Mouse (Mus musculus) midbrain, embryonic 10.5 days (tissue): ENCODE measurements at regions not wholly inside any gene's neighbourhood (a gene's known extent, or its start where the extent isn't known, plus 50 kb on each side); places are given as distances from the start of the nearest gene placed in this dataset.
A peak's percentile ranks its signal among the peaks of the same experiment; 100 is the strongest.
"Not testable (repeated sequence)": the region's sequence is repeated elsewhere in the genome, so short reads cannot be mapped to it uniquely, and the experiment has no call there.

Source experiments
- DNase-seq: peaks from one replicate; pipeline ENCODE4 v3.0.0-alpha.2; 2017; ENCODE audit warnings: low spot score
- H3K27ac ChIP-seq: fragments of 300-500 bp; sonication (generic); replicated peaks from 2 replicates; pipeline ENCODE4 v1.5.1; 2016; ENCODE audit warnings: mild to moderate bottlenecking
- H3K27me3 ChIP-seq: fragments of 300-500 bp; sonication (generic); 2 replicates; pipeline ENCODE4 v1.6.1; 2016; ENCODE audit warnings: low read depth, mild to moderate bottlenecking; ENCODE audit not compliant: poor library complexity, severe bottlenecking
- H3K36me3 ChIP-seq: fragments of 300-500 bp; sonication (generic); 2 replicates; pipeline ENCODE4 v1.6.1; 2016; ENCODE audit warnings: mild to moderate bottlenecking, moderate library complexity
- H3K4me1 ChIP-seq: fragments of 300-500 bp; sonication (generic); 2 replicates; pipeline ENCODE4 v1.6.1; 2016
- H3K4me3 ChIP-seq: fragments of 300-500 bp; sonication (generic); 2 replicates; pipeline ENCODE4 v1.5.1; 2016; ENCODE audit warnings: mild to moderate bottlenecking, moderate library complexity
- H3K9me3 ChIP-seq: fragments of 300-500 bp; sonication (generic); replicated peaks from 2 replicates; pipeline ENCODE4 v1.6.1; 2016; ENCODE audit warnings: mild to moderate bottlenecking
- WGBS: fragments of 180-500 bp; shearing (Covaris S2); methylation state at CpG from one replicate; pipeline ENCODE4 v1.1.7; 2016; 5-methylcytosine and 5-hydroxymethylcytosine counted together

- Histone ChIP-seq H3K27ac (no peak overlapping the region), H3K27me3 (no peaks in the 10 kb centered on the region), H3K4me1 (peaks cover 6% of the 10 kb centered on the region), H3K4me3 (no peak overlapping the region), H3K9me3 (no peaks in the 10 kb centered on the region), H3K36me3 (no peaks in the 10 kb centered on the region)
- DNase-seq, result no peak
- 87% methylated on average over 3 of the region's 3 CpGs for WGBS
These were observed 387.2 kb upstream of the Pou3f2 start for GRCm38 (mm10) chr4:22875392-22875791.

GRCm38 (mm10) chr4:22836124-22836445 lies 347.9 kb upstream of the Pou3f2 start:
- no peak for DNase-seq
- H3K36me3 ChIP-seq, result no peaks in the 10 kb centered on the region
- peak overlapping the region; percentile 93 for H3K27ac ChIP-seq
- no peaks in the 10 kb centered on the region for H3K9me3 ChIP-seq
- H3K4me1 ChIP-seq, result peaks cover 64% of the 10 kb centered on the region
- peak overlapping the region; percentile 45 for H3K4me3 ChIP-seq
- 28% methylated on average over 7 of the region's 7 CpGs for WGBS
- H3K27me3 ChIP-seq, result no peaks in the 10 kb centered on the region

GRCm38 (mm10) chr4:22835381-22836123 lies 347.4 kb upstream of the Pou3f2 start:
- H3K4me3 ChIP-seq, result peak overlapping the region; percentile 45
- peak overlapping the region; percentile 93 for H3K27ac ChIP-seq
- 4% methylated on average over 9 of the region's 9 CpGs for WGBS
- H3K36me3 ChIP-seq, result no peaks in the 10 kb centered on the region
- peak; percentile 82 for DNase-seq
- H3K9me3 ChIP-seq, result no peaks in the 10 kb centered on the region
- peaks cover 64% of the 10 kb centered on the region for H3K4me1 ChIP-seq
- H3K27me3 ChIP-seq, result no peaks in the 10 kb centered on the region

GRCm38 (mm10) chr4:22833851-22834440 lies 345.8 kb upstream of the Pou3f2 start:
- Histone ChIP-seq H3K27ac (peak overlapping the region; percentile 93), H3K4me1 (peaks cover 59% of the 10 kb centered on the region), H3K36me3 (no peaks in the 10 kb centered on the region), H3K4me3 (peak overlapping the region; percentile 45), H3K27me3 (no peaks in the 10 kb centered on the region), H3K9me3 (no peaks in the 10 kb centered on the region; the same call in 1 of the 2 replicates)
- WGBS, result 15% methylated on average over 1 of the region's 1 CpGs
- no peak for DNase-seq

- H3K27me3 ChIP-seq, result no peaks in the 10 kb centered on the region
- no peaks in the 10 kb centered on the region for H3K9me3 ChIP-seq
- H3K4me3 ChIP-seq, result no peak overlapping the region
- WGBS, result 24% methylated on average over 3 of the region's 3 CpGs
- peak; percentile 24 for DNase-seq
- H3K36me3 ChIP-seq, result no peaks in the 10 kb centered on the region
- peaks cover 19% of the 10 kb centered on the region for H3K4me1 ChIP-seq
- no peak overlapping the region for H3K27ac ChIP-seq
These were observed 315.5 kb upstream of the Pou3f2 start for GRCm38 (mm10) chr4:22803665-22804064.

GRCm38 (mm10) chr4:22792826-22793225 lies 304.7 kb upstream of the Pou3f2 start:
- H3K27me3 ChIP-seq, result no peaks in the 10 kb centered on the region
- no peaks in the 10 kb centered on the region for H3K36me3 ChIP-seq
- 72% methylated on average over 1 of the region's 1 CpGs for WGBS
- H3K9me3 ChIP-seq, result no peaks in the 10 kb centered on the region
- H3K4me3 ChIP-seq, result no peak overlapping the region
- no peaks in the 10 kb centered on the region for H3K4me1 ChIP-seq
- no peak for DNase-seq
- H3K27ac ChIP-seq, result no peak overlapping the region

- no peak for DNase-seq
- Histone ChIP-seq H3K27ac (no peak overlapping the region), H3K36me3 (no peaks in the 10 kb centered on the region), H3K9me3 (no peaks in the 10 kb centered on the region), H3K4me3 (no peak overlapping the region), H3K4me1 (no peaks in the 10 kb centered on the region), H3K27me3 (no peaks in the 10 kb centered on the region)
- 84% methylated on average over 3 of the region's 3 CpGs for WGBS
These were observed 299.7 kb upstream of the Pou3f2 start for GRCm38 (mm10) chr4:22787866-22788265.

GRCm38 (mm10) chr4:22763026-22763425 lies 274.9 kb upstream of the Pou3f2 start:
- not testable (repeated sequence) for H3K4me3 ChIP-seq, DNase-seq, H3K4me1 ChIP-seq, H3K27me3 ChIP-seq, H3K36me3 ChIP-seq, H3K27ac ChIP-seq, H3K9me3 ChIP-seq
- 95% methylated on average over 4 of the region's 4 CpGs for WGBS
